Comparison of ENCODE assay signal across 23 mouse cellular contexts in the genomic region with DNA sequence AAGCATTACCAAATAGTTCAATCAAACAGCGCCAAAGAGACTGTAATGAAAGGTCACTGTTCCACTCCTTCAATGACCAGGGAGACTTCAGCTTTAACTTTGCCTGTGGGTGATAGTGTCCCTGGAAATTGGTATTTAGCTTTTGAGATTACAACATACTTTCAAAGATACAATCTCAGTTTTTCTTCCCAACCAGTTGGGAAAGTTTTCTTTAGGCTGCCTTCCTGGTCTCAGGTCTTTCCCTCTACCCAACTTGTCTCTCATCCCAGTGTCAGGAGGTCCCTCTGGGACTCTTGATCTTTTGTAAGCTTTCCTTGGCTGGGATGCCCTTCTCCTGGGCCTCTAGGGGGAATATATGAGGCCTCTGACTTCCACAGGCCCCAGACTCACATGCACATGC. TPM values are rescaled to one million over a fixed set of nuclear protein-coding genes. Genes with fewer than 3 reads are reported as not detected.
DNase-seq lines count a peak whose midpoint lies in the region; TF ChIP-seq lines count a peak whose summit lies in the region.
"Had no signal": no experiment of that assay in that cellular context is flagged by ENCODE, and none has a peak within 500 bp of the region (broad histone marks: within the 10 kb centered on the region; RNA-seq: fewer than 3 reads in every experiment).

No protein-coding gene starts in this region.

- no peak overlapping the region for H3K9ac ChIP-seq in MEL (ENCODE audit: control insufficient read depth, low read depth, low read length, poor library complexity, severe bottlenecking)
- H3K9ac ChIP-seq: embryonic facial prominence, embryonic 13.5 days; embryonic facial prominence, embryonic 15.5 days; forebrain, embryonic 12.5 days had no signal

- no peaks in the 10 kb centered on the region for H3K9me3 ChIP-seq in MEL (replicated peaks; ENCODE audit: insufficient read depth, low read length)
- H3K9me3 ChIP-seq: embryonic facial prominence, embryonic 13.5 days; embryonic facial prominence, embryonic 15.5 days; forebrain, embryonic 12.5 days; G1E had no signal

- no peak for TF ChIP-seq CTCF in MEL (IDR thresholded peaks at IDR 0.05 in 2 of 3, conservative IDR thresholded peaks at IDR 0.05 in 1 of 3; ENCODE audit: control insufficient read depth in 1 of 3, insufficient read depth in 1 of 3, low read depth in 2 of 3, low read length in 3 of 3, poor library complexity in 1 of 3, severe bottlenecking in 1 of 3)
- no peak for TF ChIP-seq CTCF in embryonic fibroblast, embryonic 13.5 days (IDR thresholded peaks at IDR 0.05; ENCODE audit: borderline replicate concordance, insufficient read depth, low read length)

- H3K4me3 ChIP-seq in MEL (ENCODE audit: control insufficient read depth in 1 of 2, insufficient read depth in 1 of 2, low read depth in 2 of 2, low read length in 2 of 2) = no peak overlapping the region
- H3K4me3 ChIP-seq in embryonic fibroblast, embryonic 13.5 days (ENCODE audit: insufficient read depth, low read length) = no peak overlapping the region
- no peak overlapping the region for H3K4me3 ChIP-seq in macrophage (ENCODE audit: inconsistent target)
- H3K4me3 ChIP-seq: embryonic facial prominence, embryonic 13.5 days; embryonic facial prominence, embryonic 15.5 days; forebrain, embryonic 10.5 days; forebrain, embryonic 12.5 days had no signal

- H3K79me2 ChIP-seq in MEL (ENCODE audit: control insufficient read depth, insufficient read depth, low read length, poor library complexity) = no peaks in the 10 kb centered on the region
- no peaks in the 10 kb centered on the region for H3K79me2 ChIP-seq in macrophage (ENCODE audit: inconsistent target)

- H3K4me1 ChIP-seq in MEL (ENCODE audit: control insufficient read depth in 1 of 2, insufficient read depth in 2 of 2, low read length in 2 of 2) = peaks cover 17 to 30% of the 10 kb centered on the region in 2 experiments
- no peaks in the 10 kb centered on the region; the same call in 1 of the 2 replicates for H3K4me1 ChIP-seq in embryonic fibroblast, embryonic 13.5 days (ENCODE audit: control insufficient read depth, insufficient read depth, low read length)
- H3K4me1 ChIP-seq: embryonic facial prominence, embryonic 13.5 days; embryonic facial prominence, embryonic 15.5 days; forebrain, embryonic 10.5 days had no signal

- TF ChIP-seq POLR2A in MEL (IDR thresholded peaks at IDR 0.05; ENCODE audit: control insufficient read depth in 1 of 2, insufficient read depth in 1 of 2, low read depth in 1 of 2, low read length in 2 of 2, poor library complexity in 1 of 2) = no peak
- TF ChIP-seq POLR2A in embryonic fibroblast, embryonic 13.5 days (IDR thresholded peaks at IDR 0.05; ENCODE audit: low read depth, low read length) = no peak

- TF ChIP-seq RAD21 in MEL (IDR thresholded peaks at IDR 0.05; ENCODE audit: low read depth, low read length) = no peak

- TF ChIP-seq EP300 in MEL (IDR thresholded peaks at IDR 0.05; ENCODE audit: low read depth in 1 of 2, low read length in 2 of 2) = no peak

- H3K27me3 ChIP-seq in MEL (ENCODE audit: control insufficient read depth in 1 of 2, insufficient read depth in 2 of 2, low read length in 2 of 2) = no peaks in the 10 kb centered on the region
- H3K27me3 ChIP-seq: CH12.LX; embryonic facial prominence, embryonic 13.5 days; embryonic facial prominence, embryonic 15.5 days; forebrain, embryonic 12.5 days had no signal

- H3K36me3 ChIP-seq in MEL (ENCODE audit: control insufficient read depth in 1 of 2, insufficient read depth in 2 of 2, low read length in 2 of 2) (peaks cover 0 to 28% of the 10 kb centered on the region in 2 experiments; a peak in 2 of 4 replicates), macrophage (ENCODE audit: inconsistent target) (no peaks in the 10 kb centered on the region)
- H3K36me3 ChIP-seq: forebrain, embryonic 12.5 days; G1E had no signal

- DNase-seq in adrenal gland, postnatal 10 days = peak; percentile 22
- DNase-seq in adrenal gland, postnatal 14 days = no peak
- DNase-seq in MEL (ENCODE audit: low read depth, low spot score) = no peak
- no peak for DNase-seq in right cerebral cortex, postnatal 14 days
- no peak for DNase-seq in cerebellum, postnatal 14 days
- DNase-seq: adrenal gland, adult 8-10 months; adrenal gland, postnatal 36 days; B cell, adult 2 months; cerebellum, adult 11-12 months; cerebellum, adult 2 months; cerebellum, adult 9-10 months; cerebellum, postnatal 10 days; cerebellum, postnatal 36 days; embryo, embryonic 11 days had no signal

- WGBS in macrophage (ENCODE audit: missing documents) = 86% methylated on average over 1 of the region's 1 CpGs

- H3K27ac ChIP-seq in MEL (ENCODE audit: control insufficient read depth, low read depth, low read length) (peak overlapping the region; percentile 92; the same call in 1 of the 2 replicates), macrophage (peak overlapping the region; percentile 96)
- peak overlapping the region; percentile 81 for H3K27ac ChIP-seq in embryonic fibroblast, embryonic 13.5 days (ENCODE audit: insufficient read depth, low read length)
- H3K27ac ChIP-seq: embryonic facial prominence, embryonic 13.5 days; embryonic facial prominence, embryonic 15.5 days; forebrain, embryonic 10.5 days; forebrain, embryonic 12.5 days had no signal

TF ChIP-seq in MEL, 35 proteins besides CTCF, POLR2A, EP300 and RAD21:
- TF ChIP-seq ZNF384 (IDR thresholded peaks at IDR 0.05; ENCODE audit: low read depth, low read length) = no peak
- no peak for TF ChIP-seq NRF1 (IDR thresholded peaks at IDR 0.05; ENCODE audit: insufficient read depth, low read depth, low read length, poor library complexity, severe bottlenecking)
- no peak for TF ChIP-seq MXI1 (IDR thresholded peaks at IDR 0.05; ENCODE audit: low read depth, low read length)
- no peak for TF ChIP-seq MAX (IDR thresholded peaks at IDR 0.05; ENCODE audit: low read length)
- TF ChIP-seq MAFK (IDR thresholded peaks at IDR 0.05; ENCODE audit: borderline replicate concordance, low read depth, low read length) = no peak
- TF ChIP-seq BHLHE40 (IDR thresholded peaks at IDR 0.05; ENCODE audit: borderline replicate concordance, low read depth, low read length) = no peak
- no peak for TF ChIP-seq USF1 (IDR thresholded peaks at IDR 0.05; ENCODE audit: low read depth, low read length)
- no peak for TF ChIP-seq ZKSCAN1 (IDR thresholded peaks at IDR 0.05; ENCODE audit: low read depth, low read length)
- TF ChIP-seq ZC3H11A (IDR thresholded peaks at IDR 0.05; ENCODE audit: low read depth, low read length) = no peak
- no peak for TF ChIP-seq RCOR1 (IDR thresholded peaks at IDR 0.05; ENCODE audit: low read depth, low read length)
- no peak for TF ChIP-seq UBTF (IDR thresholded peaks at IDR 0.05; ENCODE audit: borderline replicate concordance, insufficient read depth, low read depth, low read length)
- no peak for TF ChIP-seq KAT2A (conservative IDR thresholded peaks at IDR 0.05; ENCODE audit: low read depth, low read length)
- TF ChIP-seq GATA1 (IDR thresholded peaks at IDR 0.05; ENCODE audit: low read depth, low read length) = no peak
- no peak for TF ChIP-seq GABPA (IDR thresholded peaks at IDR 0.05; ENCODE audit: low read depth, low read length)
- TF ChIP-seq MEF2A (IDR thresholded peaks at IDR 0.05; ENCODE audit: extremely low read depth, insufficient replicate concordance, low read depth, low read length, poor library complexity, severe bottlenecking) = no peak
- TF ChIP-seq ETS1 (IDR thresholded peaks at IDR 0.05; ENCODE audit: low read depth, low read length) = no peak

RNA-seq across cellular contexts. Expression of gene Atf3, which starts 29.7 kb away (rescaled TPM):
- 1 to 10 TPM; 1.2 to 5.4 TPM for total RNA-seq in adrenal gland, postnatal 10 days (2021)
- total RNA-seq in adrenal gland, postnatal 14 days (2021) = 2.4 and 4.8 TPM in 2 replicates
- 0.46 and 2.5 TPM in 2 replicates for total RNA-seq in MEL (2012; rRNA removed)
- 1 to 10 TPM in 1 of 2 experiments, not detected in 1; 1.4 TPM for polyA plus RNA-seq in MEL (2012; ENCODE audit: insufficient read depth in 1 of 2, insufficient read length in 2 of 2, low read depth in 1 of 2, low replicate concordance in 2 of 2, missing spikeins in 1 of 2)
- 2.6 and 6.3 TPM in 2 replicates for polyA plus RNA-seq in embryonic fibroblast, embryonic 13.5 days (2011; ENCODE audit: insufficient read length, low read depth, missing spikeins)
- 100 to 1,000 TPM in 22 of 26 experiments, 10 to 100 TPM in 4; 71.4 to 886 (median 177) TPM for total RNA-seq in macrophage (2018; cell fraction: chromatin; rRNA removed)
- 1,000 to 10,000 TPM in 3 of 26 experiments, 100 to 1,000 TPM in 23; 230 to 1,349 (median 405) TPM for total RNA-seq in macrophage (2018; cell fraction: cytosol; rRNA removed)
- total RNA-seq in macrophage (2018; cell fraction: nucleus; rRNA removed) = 1,000 to 10,000 TPM in 2 of 26 experiments, 100 to 1,000 TPM in 24; 130 to 1,042 (median 343) TPM
- 201 to 678 TPM (median 211 TPM) in 3 replicates for polyA plus RNA-seq in macrophage (2018)
- polyA plus RNA-seq: CD4-positive, CD25-positive, alpha-beta regulatory T cell, adult 4 months; G1E had no signal
